Mouse (Mus musculus) ES-E14 (cell line): ENCODE measurements around the gene Smagp. TPM values are rescaled to one million over a fixed set of nuclear protein-coding genes. Genes with fewer than 3 reads are reported as not detected.

ENCODE experiments used
- DNase-seq: peaks from one replicate; pipeline ENCODE4 v3.0.0-alpha.2; 2013; ENCODE audit warnings: low read depth, low spot score
- H3K27ac ChIP-seq: 2 replicates; pipeline ENCODE4 v1.5.1; 2012; ENCODE audit warnings: low read depth, mild to moderate bottlenecking, low read length, moderate library complexity, mixed read lengths; ENCODE audit not compliant: poor library complexity, insufficient read depth, severe bottlenecking
- H3K36me3 ChIP-seq: 2 replicates; pipeline ENCODE4 v1.6.1; 2012; ENCODE audit warnings: mild to moderate bottlenecking, low read length, moderate library complexity, mixed read lengths; ENCODE audit not compliant: control insufficient read depth, poor library complexity, insufficient read depth, severe bottlenecking
- H3K4me1 ChIP-seq, 2 experiments: fragments of 150-350 bp in 1 of 2; sonication (generic) in 1 of 2; 2 replicates each; pipeline ENCODE4 v1.6.1; 2012; ENCODE audit warnings: low read length in 2 of 2, mild to moderate bottlenecking in 1 of 2, mixed read lengths in 1 of 2; ENCODE audit not compliant: control insufficient read depth in 2 of 2, insufficient read depth in 2 of 2, poor library complexity in 1 of 2
- H3K4me3 ChIP-seq, 2 experiments: fragments of 150-350 bp in 1 of 2; sonication (generic) in 1 of 2; 2 replicates each; pipeline ENCODE4 v1.5.1; 2012; ENCODE audit warnings: low read length in 2 of 2, low read depth in 1 of 2, mild to moderate bottlenecking in 1 of 2, mixed read lengths in 1 of 2; ENCODE audit not compliant: insufficient read depth in 1 of 2, poor library complexity in 1 of 2, severe bottlenecking in 1 of 2
- H3K9ac ChIP-seq: 2 replicates; pipeline ENCODE4 v1.6.1; 2012; ENCODE audit warnings: low read depth, mild to moderate bottlenecking, low read length, mixed read lengths; ENCODE audit not compliant: poor library complexity, insufficient read depth, severe bottlenecking
- H3K9me3 ChIP-seq: fragments of 150-350 bp; sonication (generic); 2 replicates; pipeline ENCODE4 v1.6.1; 2012; ENCODE audit warnings: low read depth, mild to moderate bottlenecking, low read length; ENCODE audit not compliant: control insufficient read depth, insufficient read depth
- CHD2 ChIP-seq: IDR thresholded peaks from 2 replicates; pipeline ENCODE4 v1.6.1; 2014; ENCODE audit warnings: mild to moderate bottlenecking, low read depth, low read length, inconsistent platforms
- HCFC1 ChIP-seq: IDR thresholded peaks from 2 replicates; pipeline ENCODE4 v1.6.1; 2012; ENCODE audit warnings: low read length, inconsistent platforms, borderline replicate concordance; ENCODE audit not compliant: insufficient read depth
- MAFK ChIP-seq: IDR thresholded peaks from 2 replicates; pipeline ENCODE4 v1.6.1; 2014; ENCODE audit warnings: mild to moderate bottlenecking, low read depth, low read length, inconsistent platforms; ENCODE audit not compliant: insufficient read depth
- ZC3H11A ChIP-seq: IDR thresholded peaks from 2 replicates; pipeline ENCODE4 v1.6.1; 2012; ENCODE audit warnings: low read depth, mild to moderate bottlenecking, inconsistent platforms, low read length, borderline replicate concordance
- ZNF384 ChIP-seq: IDR thresholded peaks from 2 replicates; pipeline ENCODE4 v1.6.1; 2012; ENCODE audit warnings: low read depth, low read length, inconsistent platforms
- in situ Hi-C, 2 experiments: fragments of 600-800 bp; cut with MboI; formaldehyde crosslinking; loops; one replicate each; pipeline ENCODE4 v1.15.1; 2025; ENCODE audit warnings: low sequenced_read_pairs in 2 of 2, inconsistent platforms in 1 of 2; ENCODE audit not compliant: unreplicated experiment in 2 of 2
- total RNA-seq: library from RNA; depleted of rRNA; stranded (reverse); fragments of 300-350 nt; gene quantifications from 2 replicates; pipeline ENCODE4 v1.2.3, GENCODE M21; 2012

The Smagp gene
- total RNA-seq, 1 experiment: 20.0 TPM

DNA sequence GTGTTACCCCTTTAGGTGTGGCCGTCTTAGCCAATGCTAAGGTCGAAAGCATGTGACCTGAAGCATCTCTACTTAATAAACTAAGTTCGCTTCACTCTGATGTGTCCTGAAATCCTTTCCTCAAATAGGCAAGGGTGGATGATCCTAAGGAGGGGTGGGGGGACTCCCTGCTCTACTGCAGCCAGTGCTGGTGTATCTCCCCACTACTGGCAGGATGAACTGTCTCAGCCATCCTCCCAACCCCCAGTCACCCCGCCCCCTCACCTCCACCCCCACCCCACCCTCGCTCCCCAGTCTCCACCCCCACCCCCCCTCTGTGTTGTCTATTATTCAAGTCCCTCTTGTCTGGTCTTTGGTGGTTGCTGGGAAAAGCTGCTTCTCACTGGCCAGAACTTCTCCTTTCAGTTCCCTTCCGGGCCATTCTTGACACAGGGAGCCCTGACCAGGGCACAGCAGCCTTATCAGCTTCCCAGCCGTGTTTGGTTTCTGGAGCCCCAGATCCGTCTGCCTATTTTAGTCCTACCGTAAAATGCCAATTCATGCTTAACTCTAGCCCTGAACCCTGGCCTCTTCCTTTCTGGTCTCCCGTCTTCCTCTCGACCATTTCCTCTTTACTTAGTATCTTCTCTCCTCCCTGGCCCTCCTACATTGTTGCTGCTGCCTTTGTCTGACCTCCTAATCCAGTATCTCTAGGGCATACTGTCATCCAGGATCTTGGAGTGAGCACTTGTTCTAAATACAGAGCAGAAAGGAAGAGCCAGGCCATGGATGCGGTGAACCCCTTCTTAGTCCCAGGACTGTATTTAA lies 37.0 kb upstream of the Smagp start:
- TF ChIP-seq ZNF384 (no peak), ZC3H11A (no peak), MAFK (no peak), CHD2 (no peak), HCFC1 (no peak)
- Histone ChIP-seq H3K9me3 (no peaks in the 10 kb centered on the region), H3K36me3 (no peaks in the 10 kb centered on the region; the same call in 1 of the 2 replicates), H3K27ac (peak overlapping the region; percentile 70), H3K4me1 (peaks cover 10 to 31% of the 10 kb centered on the region in 2 experiments), H3K4me3 (peak overlapping the region in 1 of 2 experiments; percentile 30; a peak in 1 of 4 replicates), H3K9ac (peak overlapping the region; percentile 26; the same call in 1 of the 2 replicates)
- DNase-seq: no peak
- in situ Hi-C loops: no loop called here

DNA sequence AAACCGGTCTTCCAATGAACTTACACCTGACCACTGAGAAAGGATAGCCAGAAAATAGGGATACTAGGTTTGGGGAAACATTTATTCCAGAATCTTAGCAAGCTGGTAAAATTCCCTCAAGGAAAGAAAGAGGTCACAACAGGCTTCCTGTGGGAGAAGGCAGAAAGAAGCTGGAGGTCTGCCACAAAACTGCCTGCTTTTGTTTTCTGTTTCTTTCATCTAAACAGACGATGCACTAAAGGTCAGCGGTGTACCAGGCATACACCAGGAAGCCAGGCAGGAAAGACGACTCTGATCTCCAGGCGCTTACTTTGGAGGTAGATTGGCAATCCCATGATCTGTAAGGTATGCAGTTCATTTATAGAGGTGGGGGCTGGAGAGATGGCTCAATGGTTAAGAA lies 34.1 kb upstream of the Smagp start:
- no peak overlapping the region for H3K27ac ChIP-seq
- in situ Hi-C loops: no loop called here
- TF ChIP-seq ZC3H11A (no peak), ZNF384 (no peak), MAFK (no peak), CHD2 (no peak), HCFC1 (no peak)
- peaks cover 16 to 36% of the 10 kb centered on the region in 2 experiments for H3K4me1 ChIP-seq
- H3K4me3 ChIP-seq: no peak overlapping the region
- no peak for DNase-seq
- no peaks in the 10 kb centered on the region for H3K36me3 ChIP-seq
- no peak overlapping the region for H3K9ac ChIP-seq
- H3K9me3 ChIP-seq: no peaks in the 10 kb centered on the region

DNA sequence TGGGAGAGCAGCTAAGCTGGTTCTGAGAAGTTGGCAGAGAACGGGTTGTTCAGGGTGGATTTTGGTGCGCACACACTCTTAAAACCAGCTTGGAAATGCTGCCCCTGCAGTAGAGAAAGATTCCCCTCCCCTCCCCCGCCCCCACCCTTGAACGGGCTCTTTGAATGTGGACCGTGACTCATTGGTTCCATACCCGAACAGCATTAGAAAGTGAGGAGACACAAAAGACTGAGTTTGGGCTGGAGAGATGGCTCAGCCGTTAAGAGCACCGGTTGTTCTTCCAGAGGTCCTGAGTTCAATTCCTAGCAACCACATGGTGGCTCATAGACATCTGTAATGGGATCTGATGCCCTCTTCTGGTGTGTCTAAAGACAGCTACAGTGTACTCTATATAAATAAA lies 33.3 kb upstream of the Smagp start:
- H3K4me1 ChIP-seq: peaks cover 16 to 36% of the 10 kb centered on the region in 2 experiments
- in situ Hi-C loops: no loop called here
- H3K9me3 ChIP-seq: no peaks in the 10 kb centered on the region
- DNase-seq: no peak
- no peak for TF ChIP-seq HCFC1
- no peak for TF ChIP-seq ZNF384
- no peak for TF ChIP-seq CHD2
- TF ChIP-seq MAFK: no peak
- no peak for TF ChIP-seq ZC3H11A
- H3K36me3 ChIP-seq: no peaks in the 10 kb centered on the region
- H3K4me3 ChIP-seq: no peak overlapping the region
- no peak overlapping the region for H3K27ac ChIP-seq
- no peak overlapping the region for H3K9ac ChIP-seq

DNA sequence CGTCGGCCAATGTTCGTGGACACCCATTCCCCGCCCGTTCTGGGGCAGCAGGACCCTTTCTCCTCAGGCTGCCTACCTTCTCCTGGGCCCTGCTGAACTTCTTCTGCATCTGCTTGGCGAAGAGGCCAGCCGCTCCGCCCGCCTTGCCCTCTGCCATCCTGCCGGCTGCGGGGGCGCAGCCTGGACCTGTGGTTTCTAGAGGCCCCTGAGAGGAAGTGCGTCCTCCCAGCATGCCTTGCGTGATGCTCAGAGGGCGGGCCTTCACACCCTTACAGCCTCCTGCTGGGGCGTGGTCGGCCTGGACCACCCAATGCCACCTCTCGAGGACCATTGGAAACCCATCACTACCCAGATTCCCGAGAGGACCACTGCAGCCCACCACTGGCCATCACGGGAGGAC lies 32.6 kb upstream of the Smagp start, which contains the start of gene Bin2:
Bin2 (minus strand) TSS at position 217 of the 400 bp plus-strand sequence.
- in situ Hi-C loops: no loop called here
- H3K4me3 ChIP-seq: peak within 1 kb of the TSS; percentile 53 to 66
- no peak within 1 kb of the TSS for H3K27ac ChIP-seq
- H3K36me3 ChIP-seq: no peaks in the 10 kb centered on the region; the same call in 1 of the 2 replicates
- no peak for TF ChIP-seq ZNF384
- no peak for TF ChIP-seq CHD2
- no peak for TF ChIP-seq HCFC1
- no peak for TF ChIP-seq MAFK
- no peak for TF ChIP-seq ZC3H11A
- H3K9ac ChIP-seq: peak within 1 kb of the TSS; percentile 67
- peaks cover 13 to 34% of the 10 kb centered on the region in 2 experiments for H3K4me1 ChIP-seq
- DNase-seq: no peak
- H3K9me3 ChIP-seq: no peaks in the 10 kb centered on the region
